Mouse (Mus musculus) lung, postnatal 0 days (tissue): Measurements from ENCODE around the gene Kcnip3.

ENCODE experiments used
- CTCF ChIP-seq: IDR thresholded peaks from 2 replicates; pipeline ENCODE4 v1.5.1; 2016; ENCODE audit warnings: antibody characterized with exemption, mild to moderate bottlenecking
- EP300 ChIP-seq: IDR thresholded peaks from 2 replicates; pipeline ENCODE4 v1.6.1; 2016; ENCODE audit warnings: antibody characterized with exemption, mild to moderate bottlenecking, control low read depth

- no peak for TF ChIP-seq EP300
- no peak for TF ChIP-seq CTCF
Measured at GRCm38 (mm10) chr2:127435554-127435953, 86.3 kb downstream of the Kcnip3 start.
